Mouse (Mus musculus) subcutaneous adipose tissue, adult 2 months (tissue): ENCODE data around the gene Fbxl8. TPM values are rescaled to one million over a fixed set of nuclear protein-coding genes. Genes with fewer than 3 reads are reported as not detected.

Experiments used
- polyA plus RNA-seq: library from polyadenylated mRNA; depleted of rRNA; stranded (reverse); fragments of >200 nt; gene quantifications from 2 replicates; pipeline ENCODE4 v1.2.3, GENCODE M21; 2012; ENCODE audit warnings: low replicate concordance; rRNA removed

Gene Fbxl8
- polyA plus RNA-seq, result 12.3 and 13.4 TPM in 2 replicates

GRCm38 (mm10) chr8:105264024-105264982 lies at the start of gene Fbxl8, which contains the start of gene Tradd:
TSS of gene Fbxl8 (plus strand) at chr8:105264648.
TSS of gene Tradd (minus strand) at chr8:105264609.

GRCm38 (mm10) chr8:105224413-105225271 lies 39.8 kb upstream of the Fbxl8 start, which contains the start of gene D230025D16Rik:
TSS of gene D230025D16Rik (plus strand) at chr8:105225145.

GRCm38 (mm10) chr8:105254966-105255350 lies 9.5 kb upstream of the Fbxl8 start, which contains the start of gene B3gnt9:
TSS of gene B3gnt9 (minus strand) at chr8:105255153.

GRCm38 (mm10) chr8:105269461-105269947 lies 5.1 kb downstream of the Fbxl8 start, which contains the start of gene Hsf4:
TSS of gene Hsf4 (plus strand) at chr8:105269801.

GRCm38 (mm10) chr8:105275840-105276239 lies 11.4 kb downstream of the Fbxl8 start, which contains the start of gene Nol3:
TSS of gene Nol3 (plus strand) at chr8:105276140.

GRCm38 (mm10) chr8:105289805-105290460 lies 25.5 kb downstream of the Fbxl8 start, which contains the start of gene 4931428F04Rik:
TSS of gene 4931428F04Rik (minus strand) at chr8:105289864.

GRCm38 (mm10) chr8:105295895-105296573 lies 31.6 kb downstream of the Fbxl8 start, which contains the start of gene Exoc3l:
TSS of gene Exoc3l (minus strand) at chr8:105296101.

GRCm38 (mm10) chr8:105297511-105298192 lies 33.2 kb downstream of the Fbxl8 start, which contains the start of gene E2f4:
TSS of gene E2f4 (plus strand) at chr8:105297663.

GRCm38 (mm10) chr8:105305211-105306145 lies 41.0 kb downstream of the Fbxl8 start, which contains the start of gene Elmo3:
TSS of gene Elmo3 (plus strand) at chr8:105305601.

Other genes with a start within 250 kb of the Fbxl8 start
- 0.19 TPM in 1 of 2 replicates, not detected in the other for gene Ces3a, start 216.0 kb upstream of the Fbxl8 start, polyA plus RNA-seq
- 0.12 TPM in 1 of 2 replicates, not detected in the other for gene Ces3b, start 180.9 kb upstream of the Fbxl8 start, polyA plus RNA-seq
- 0.16 and 0.36 TPM in 2 replicates for gene Ces4a, start 132.8 kb upstream of the Fbxl8 start, polyA plus RNA-seq
- 7.8 and 11.2 TPM in 2 replicates for gene Cbfb, start 94.0 kb upstream of the Fbxl8 start, polyA plus RNA-seq
- gene D230025D16Rik, start 39.5 kb upstream of the Fbxl8 start, polyA plus RNA-seq, result 28.2 and 29.9 TPM in 2 replicates
- gene B3gnt9, start 9.5 kb upstream of the Fbxl8 start, polyA plus RNA-seq, result 13.4 and 50.4 TPM in 2 replicates
- gene Tradd, start within 50 bp of the Fbxl8 start, polyA plus RNA-seq, result 12.2 and 22.8 TPM in 2 replicates
- gene Hsf4, start 5.2 kb downstream of the Fbxl8 start, polyA plus RNA-seq, result 5.2 and 7.1 TPM in 2 replicates
- gene Nol3, start 11.5 kb downstream of the Fbxl8 start, polyA plus RNA-seq, result 6.3 and 25.9 TPM in 2 replicates
- gene 4931428F04Rik, start 25.2 kb downstream of the Fbxl8 start, polyA plus RNA-seq, result 3.5 and 7.2 TPM in 2 replicates
- gene Exoc3l, start 31.5 kb downstream of the Fbxl8 start, polyA plus RNA-seq, result 15.9 and 22.9 TPM in 2 replicates
- gene E2f4, start 33.0 kb downstream of the Fbxl8 start, polyA plus RNA-seq, result 90.1 and 142 TPM in 2 replicates
- gene Elmo3, start 41.0 kb downstream of the Fbxl8 start, polyA plus RNA-seq, result 24.6 and 26.8 TPM in 2 replicates
- 7.1 and 10.5 TPM in 2 replicates for gene Lrrc29, start 61.6 kb downstream of the Fbxl8 start, polyA plus RNA-seq
- gene Tmem208, start 61.7 kb downstream of the Fbxl8 start, polyA plus RNA-seq, result 93.5 and 101 TPM in 2 replicates
- 30.4 and 43.5 TPM in 2 replicates for gene Fhod1, start 83.3 kb downstream of the Fbxl8 start, polyA plus RNA-seq
- gene Slc9a5, start 84.2 kb downstream of the Fbxl8 start, polyA plus RNA-seq, result 6.8 and 9.4 TPM in 2 replicates
- gene Plekhg4, start 108.6 kb downstream of the Fbxl8 start, polyA plus RNA-seq, result 0.76 and 1.2 TPM in 2 replicates
- gene Kctd19, start 148.9 kb downstream of the Fbxl8 start, polyA plus RNA-seq, result 0.26 and 1.1 TPM in 2 replicates
- gene Lrrc36, start 148.9 kb downstream of the Fbxl8 start, polyA plus RNA-seq, result 3.0 and 4.1 TPM in 2 replicates
- 171 and 479 TPM in 2 replicates for gene Tppp3, start 206.9 kb downstream of the Fbxl8 start, polyA plus RNA-seq
- 51.5 and 98.0 TPM in 2 replicates for gene Zdhhc1, start 232.3 kb downstream of the Fbxl8 start, polyA plus RNA-seq